Mouse (Mus musculus): Measurements from ENCODE around the gene Rpl39. TPM values are rescaled to one million over a fixed set of nuclear protein-coding genes. Genes with fewer than 3 reads are reported as not detected.
A peak's percentile ranks its signal among the peaks of the same experiment; 100 is the strongest.

Rpl39 gene
- polyA plus RNA-seq, 1 experiment, result 1,242 TPM

DNA sequence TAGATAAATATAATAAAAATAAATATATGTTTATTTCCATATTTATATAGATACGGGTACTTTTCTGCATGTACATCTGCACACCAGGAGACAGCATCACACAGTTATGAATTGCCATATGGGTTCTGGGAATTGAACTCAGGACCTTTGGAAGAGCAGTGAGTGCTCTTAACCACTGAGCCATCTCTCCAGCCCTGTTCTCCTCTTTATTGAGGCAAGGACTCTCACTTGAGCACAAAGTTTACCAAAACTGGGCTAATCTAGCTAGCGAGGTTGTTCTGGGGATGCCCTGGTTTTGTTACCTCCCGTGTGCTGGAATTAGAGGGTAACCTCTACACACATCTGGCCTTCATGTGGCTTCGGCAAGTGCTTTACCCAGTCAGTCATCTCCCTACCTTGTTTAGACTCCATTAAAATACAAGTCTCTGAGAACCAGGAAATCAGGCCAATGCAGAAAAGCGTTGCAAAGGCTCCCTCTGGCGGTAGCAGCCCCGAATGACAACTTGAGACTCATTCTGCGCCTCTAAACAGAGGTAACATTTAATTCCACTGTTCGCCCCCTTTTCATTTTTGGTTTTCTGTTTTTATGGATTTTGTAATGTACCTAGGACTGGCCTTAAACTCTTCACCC lies 10.8 kb downstream of the Rpl39 start:
- peaks cover under 1% of the 10 kb centered on the region; the same call in 1 of the 2 replicates for H3K4me1 ChIP-seq (ENCODE audit: control insufficient read depth, insufficient read depth, low read length)
- H3K27ac ChIP-seq (ENCODE audit: insufficient read depth, low read depth, low read length), result no peak overlapping the region
- TF ChIP-seq POLR2A (IDR thresholded peaks at IDR 0.05; ENCODE audit: borderline replicate concordance, low read depth, low read length) (no peak), CTCF (IDR thresholded peaks at IDR 0.05; ENCODE audit: low read depth, low read length) (peak; percentile 61)
- H3K4me3 ChIP-seq (ENCODE audit: insufficient read depth, low read length), result no peak overlapping the region

DNA sequence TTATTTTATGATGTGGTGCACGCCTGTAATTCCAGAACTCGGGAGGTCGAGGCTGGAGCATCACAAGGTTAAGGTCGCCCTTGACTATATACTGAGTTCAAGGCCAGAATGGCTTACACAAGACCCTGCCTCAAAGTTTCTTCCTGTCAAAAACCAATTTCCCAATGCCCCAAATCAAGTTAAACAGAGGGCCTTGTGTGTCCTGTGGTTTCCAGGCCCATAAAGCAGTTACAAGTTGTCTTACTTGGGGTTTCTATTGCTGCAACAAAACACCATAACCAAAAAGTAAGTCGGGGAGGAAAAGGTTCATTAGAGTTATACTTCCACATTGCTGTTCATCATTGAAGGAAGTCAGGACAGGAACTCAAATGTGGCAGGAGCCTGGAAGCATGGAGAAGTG lies 16.4 kb downstream of the Rpl39 start:
- Histone ChIP-seq H3K27ac (ENCODE audit: insufficient read depth, low read depth, low read length) (no peak overlapping the region), H3K4me1 (ENCODE audit: control insufficient read depth, insufficient read depth, low read length) (peaks cover 9% of the 10 kb centered on the region), H3K4me3 (ENCODE audit: insufficient read depth, low read length) (no peak overlapping the region)
- no peak for TF ChIP-seq CTCF (IDR thresholded peaks at IDR 0.05; ENCODE audit: low read depth, low read length)
- no peak for TF ChIP-seq POLR2A (IDR thresholded peaks at IDR 0.05; ENCODE audit: borderline replicate concordance, low read depth, low read length)

DNA sequence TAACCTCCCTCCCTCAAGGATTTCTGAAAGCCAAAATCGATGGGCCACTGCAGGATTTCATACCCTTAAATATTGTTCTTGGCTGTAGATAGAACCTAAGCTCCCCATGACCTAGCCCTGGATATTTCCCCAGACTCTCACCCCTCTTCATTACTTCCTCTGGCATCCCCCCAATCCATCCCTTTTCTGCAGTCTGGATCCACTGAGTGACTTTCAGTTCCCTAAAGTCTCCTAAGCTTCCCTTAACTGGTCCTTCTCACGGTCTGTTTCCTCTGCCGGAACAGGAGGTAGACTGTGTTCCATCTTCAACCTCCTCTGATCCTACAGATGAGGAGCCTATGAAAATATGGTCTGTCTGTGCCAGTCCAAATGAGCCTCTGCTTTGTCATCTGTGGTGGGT lies 17.9 kb downstream of the Rpl39 start:
- TF ChIP-seq CTCF (IDR thresholded peaks at IDR 0.05; ENCODE audit: low read depth, low read length) (no peak), POLR2A (IDR thresholded peaks at IDR 0.05; ENCODE audit: borderline replicate concordance, low read depth, low read length) (no peak)
- Histone ChIP-seq H3K4me1 (ENCODE audit: control insufficient read depth, insufficient read depth, low read length) (peaks cover 9% of the 10 kb centered on the region), H3K4me3 (ENCODE audit: insufficient read depth, low read length) (no peak overlapping the region), H3K27ac (ENCODE audit: insufficient read depth, low read depth, low read length) (no peak overlapping the region)

DNA sequence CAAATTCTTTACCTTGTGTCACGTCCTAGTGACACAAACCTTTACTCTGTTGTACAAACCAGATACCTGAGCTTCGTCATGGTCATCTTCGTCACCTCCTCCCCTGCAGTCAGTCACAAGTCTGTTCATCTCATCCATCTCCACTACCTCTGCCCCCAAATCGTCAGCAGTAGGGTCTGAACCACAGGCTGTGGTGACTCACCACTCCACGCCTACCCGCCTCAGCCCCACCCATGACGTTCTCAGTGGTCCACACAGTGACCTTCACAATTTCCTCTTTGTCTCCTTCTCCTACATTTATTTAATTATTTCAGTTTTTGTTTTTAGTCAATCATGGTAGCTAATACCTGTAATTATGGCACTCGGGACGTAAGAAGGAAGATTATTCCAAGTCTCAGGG lies 21.3 kb downstream of the Rpl39 start:
- TF ChIP-seq POLR2A (IDR thresholded peaks at IDR 0.05; ENCODE audit: borderline replicate concordance, low read depth, low read length), result no peak
- no peak for TF ChIP-seq CTCF (IDR thresholded peaks at IDR 0.05; ENCODE audit: low read depth, low read length)
- H3K4me1 ChIP-seq (ENCODE audit: control insufficient read depth, insufficient read depth, low read length), result peaks cover 5% of the 10 kb centered on the region; the same call in 1 of the 2 replicates
- no peak overlapping the region for H3K27ac ChIP-seq (ENCODE audit: insufficient read depth, low read depth, low read length)
- no peak overlapping the region for H3K4me3 ChIP-seq (ENCODE audit: insufficient read depth, low read length)

DNA sequence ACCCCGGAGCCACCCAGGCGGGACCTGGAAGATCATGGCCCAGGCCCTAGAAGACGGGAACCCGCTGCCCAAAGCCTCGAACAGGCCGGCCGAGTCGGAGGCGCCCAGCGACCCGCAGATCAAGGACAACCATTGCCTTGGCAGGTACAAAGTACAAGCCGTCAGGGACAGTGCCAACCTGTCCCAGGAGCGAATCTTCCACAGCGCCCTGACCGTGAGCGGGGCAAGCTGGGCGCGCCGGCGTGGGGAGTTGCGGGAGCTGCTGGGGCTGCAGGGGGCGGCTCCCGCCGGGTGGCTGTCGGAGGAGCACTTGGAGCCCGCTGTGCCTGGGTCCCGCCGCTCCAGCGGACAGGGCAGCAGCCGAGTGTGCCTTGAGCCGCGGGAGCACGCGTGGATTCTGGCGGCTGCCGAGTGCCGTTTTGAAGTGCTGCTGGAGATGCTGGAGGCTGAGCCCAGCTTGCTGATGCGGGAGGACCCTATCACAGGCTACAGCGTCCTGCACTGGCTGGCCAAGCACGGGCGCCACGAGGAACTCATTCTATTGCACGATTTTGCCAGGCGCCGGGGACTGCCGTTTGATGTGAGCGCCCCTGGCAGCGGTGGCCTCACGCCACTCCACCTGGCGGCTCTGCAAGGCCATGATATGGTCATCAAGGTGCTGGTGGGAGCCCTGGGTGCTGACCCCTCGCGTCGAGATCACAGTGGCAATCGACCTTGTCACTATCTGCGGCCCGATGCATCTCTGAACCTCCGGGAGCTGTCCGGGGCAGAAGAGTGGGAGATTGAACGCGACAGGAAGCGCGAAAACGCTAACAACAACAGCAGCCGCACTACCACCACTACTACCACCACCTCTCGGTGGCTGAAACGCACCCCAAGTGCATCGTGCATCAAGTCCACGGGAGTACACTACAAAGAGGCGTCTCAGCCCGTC lies 36.0 kb downstream of the Rpl39 start:
- Histone ChIP-seq H3K4me3 (ENCODE audit: insufficient read depth, low read length) (peak overlapping the region; percentile 40), H3K27ac (ENCODE audit: insufficient read depth, low read depth, low read length) (no peak overlapping the region), H3K4me1 (ENCODE audit: control insufficient read depth, insufficient read depth, low read length) (no peaks in the 10 kb centered on the region)
- TF ChIP-seq POLR2A (IDR thresholded peaks at IDR 0.05; ENCODE audit: borderline replicate concordance, low read depth, low read length) (no peak), CTCF (IDR thresholded peaks at IDR 0.05; ENCODE audit: low read depth, low read length) (no peak)

DNA sequence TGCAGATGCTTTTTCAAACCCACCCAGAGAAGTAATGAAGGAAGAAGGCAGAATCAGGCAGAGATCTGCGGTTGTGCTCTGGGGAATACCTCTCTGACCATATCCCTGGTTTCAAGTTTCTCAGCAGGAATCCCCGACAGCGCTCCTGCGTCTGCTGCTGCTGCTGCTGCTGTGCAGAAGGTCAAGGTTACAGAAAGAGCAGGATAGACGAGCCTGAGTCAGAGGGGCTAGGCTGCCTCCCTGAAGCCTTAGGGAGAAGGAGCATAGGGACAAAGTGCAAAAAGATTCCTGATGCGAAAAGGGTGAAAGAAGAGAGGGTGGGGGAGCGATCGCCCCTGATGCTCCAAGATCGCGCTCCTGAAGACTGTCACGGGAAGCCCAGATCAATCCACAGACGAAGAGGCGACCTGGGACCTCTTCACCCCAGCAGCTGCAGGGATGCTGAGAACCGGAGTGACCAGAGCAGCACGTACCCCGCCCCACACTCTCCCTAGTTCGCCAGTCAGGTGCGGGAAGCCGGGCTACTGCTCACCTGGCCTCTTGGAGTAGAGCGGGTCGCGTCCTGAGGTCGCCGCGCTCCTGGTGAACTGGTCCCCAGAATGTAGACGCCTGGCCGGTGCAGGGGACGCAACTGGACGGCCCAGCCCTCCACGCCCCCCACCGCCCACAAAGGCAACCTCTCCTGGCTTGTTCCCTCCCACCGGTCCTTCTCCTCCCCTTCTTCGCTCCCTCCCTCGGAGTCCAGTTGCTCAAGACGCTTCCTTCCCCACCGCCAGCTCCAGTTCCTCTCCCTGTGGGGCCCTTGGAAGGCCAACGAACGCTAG lies 36.9 kb downstream of the Rpl39 start, which contains the start of gene Sowahd:
Gene Sowahd (plus strand): TSS at position 780 of the 824 bp plus-strand sequence.
- no peak for TF ChIP-seq CTCF (IDR thresholded peaks at IDR 0.05; ENCODE audit: low read depth, low read length)
- TF ChIP-seq POLR2A (IDR thresholded peaks at IDR 0.05; ENCODE audit: borderline replicate concordance, low read depth, low read length), result no peak
- Histone ChIP-seq H3K27ac (ENCODE audit: insufficient read depth, low read depth, low read length) (no peak within 1 kb of the TSS), H3K4me3 (ENCODE audit: insufficient read depth, low read length) (peak within 1 kb of the TSS; percentile 40), H3K4me1 (ENCODE audit: control insufficient read depth, insufficient read depth, low read length) (no peaks in the 10 kb centered on the region)

DNA sequence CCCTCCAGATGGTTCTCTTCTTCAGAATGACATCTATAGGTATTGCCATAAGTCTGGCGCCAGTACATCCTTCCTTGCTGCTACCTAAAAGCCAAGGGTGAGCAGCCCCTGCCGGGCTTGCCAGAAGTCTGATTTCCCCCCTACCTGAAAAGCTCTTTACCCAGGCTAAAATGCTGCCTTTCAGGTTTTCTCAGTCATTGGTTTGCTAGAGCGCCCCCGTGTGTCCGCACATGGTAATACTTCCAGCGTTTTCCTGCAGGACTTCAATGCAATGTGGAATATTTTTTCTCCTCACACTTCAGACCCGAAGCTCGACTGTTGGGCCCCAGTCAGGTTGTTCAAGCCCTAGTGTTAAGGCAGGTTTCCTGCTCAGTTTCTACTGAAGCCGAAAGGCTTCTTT lies 42.5 kb downstream of the Rpl39 start:
- no peak overlapping the region for H3K27ac ChIP-seq (ENCODE audit: insufficient read depth, low read depth, low read length)
- no peak for TF ChIP-seq POLR2A (IDR thresholded peaks at IDR 0.05; ENCODE audit: borderline replicate concordance, low read depth, low read length)
- peak; percentile 74 for TF ChIP-seq CTCF (IDR thresholded peaks at IDR 0.05; ENCODE audit: low read depth, low read length)
- H3K4me3 ChIP-seq (ENCODE audit: insufficient read depth, low read length), result no peak overlapping the region
- no peaks in the 10 kb centered on the region for H3K4me1 ChIP-seq (ENCODE audit: control insufficient read depth, insufficient read depth, low read length)

Other genes starting within 250 kb of the Rpl39 start
- gene Ube2a, start 211.5 kb downstream of the Rpl39 start, polyA plus RNA-seq (2012; ENCODE audit: insufficient read depth, insufficient read length, missing spikeins), result 72.7 and 93.4 TPM in 2 replicates
- gene C330007P06Rik, start 211.3 kb downstream of the Rpl39 start, polyA plus RNA-seq (2012; ENCODE audit: insufficient read depth, insufficient read length, missing spikeins), result 38.2 and 42.6 TPM in 2 replicates
- 1.9 and 3.2 TPM in 2 replicates for gene Nkrf, start 182.5 kb downstream of the Rpl39 start, polyA plus RNA-seq (2012; ENCODE audit: insufficient read depth, insufficient read length, missing spikeins)
- gene Sept6, start 93.6 kb downstream of the Rpl39 start, polyA plus RNA-seq (2012; ENCODE audit: insufficient read depth, insufficient read length, missing spikeins), result 10.2 and 10.5 TPM in 2 replicates
- gene Sowahd, start 36.6 kb downstream of the Rpl39 start, polyA plus RNA-seq (2012; ENCODE audit: insufficient read depth, insufficient read length, missing spikeins), result not detected in 2 replicates
- gene Upf3b, start 24.9 kb upstream of the Rpl39 start, polyA plus RNA-seq (2012; ENCODE audit: insufficient read depth, insufficient read length, missing spikeins), result 27.6 and 35.0 TPM in 2 replicates
- gene Nkap, start 41.4 kb upstream of the Rpl39 start, polyA plus RNA-seq (2012; ENCODE audit: insufficient read depth, insufficient read length, missing spikeins), result 14.4 and 19.5 TPM in 2 replicates
- gene Akap14, start 83.4 kb upstream of the Rpl39 start, polyA plus RNA-seq (2012; ENCODE audit: insufficient read depth, insufficient read length, missing spikeins), result not detected in 2 replicates
- 150 and 162 TPM in 2 replicates for gene Ndufa1, start 105.8 kb upstream of the Rpl39 start, polyA plus RNA-seq (2012; ENCODE audit: insufficient read depth, insufficient read length, missing spikeins)
- 1.3 and 2.4 TPM in 2 replicates for gene Rnf113a1, start 105.8 kb upstream of the Rpl39 start, polyA plus RNA-seq (2012; ENCODE audit: insufficient read depth, insufficient read length, missing spikeins)
- not detected in 2 replicates for gene Gm9, start 125.6 kb upstream of the Rpl39 start, polyA plus RNA-seq (2012; ENCODE audit: insufficient read depth, insufficient read length, missing spikeins)
- gene Rhox1, start 136.9 kb upstream of the Rpl39 start, polyA plus RNA-seq (2012; ENCODE audit: insufficient read depth, insufficient read length, missing spikeins), result not detected in 2 replicates
- gene Rhox2a, start 159.6 kb upstream of the Rpl39 start, polyA plus RNA-seq (2012; ENCODE audit: insufficient read depth, insufficient read length, missing spikeins), result not detected in 2 replicates
- not detected in 2 replicates for gene Rhox3a, start 164.5 kb upstream of the Rpl39 start, polyA plus RNA-seq (2012; ENCODE audit: insufficient read depth, insufficient read length, missing spikeins)
- not detected in 2 replicates for gene Rhox4a, start 179.9 kb upstream of the Rpl39 start, polyA plus RNA-seq (2012; ENCODE audit: insufficient read depth, insufficient read length, missing spikeins)